Mouse (Mus musculus): ENCODE measurements around the gene Mrps6.

Gene Mrps6

GRCm38 (mm10) chr16:92120899-92121531 is 62.9 kb downstream of the Mrps6 start:
- DNase-seq (ENCODE audit: low read depth, low spot score), result peak; percentile 88

DNA sequence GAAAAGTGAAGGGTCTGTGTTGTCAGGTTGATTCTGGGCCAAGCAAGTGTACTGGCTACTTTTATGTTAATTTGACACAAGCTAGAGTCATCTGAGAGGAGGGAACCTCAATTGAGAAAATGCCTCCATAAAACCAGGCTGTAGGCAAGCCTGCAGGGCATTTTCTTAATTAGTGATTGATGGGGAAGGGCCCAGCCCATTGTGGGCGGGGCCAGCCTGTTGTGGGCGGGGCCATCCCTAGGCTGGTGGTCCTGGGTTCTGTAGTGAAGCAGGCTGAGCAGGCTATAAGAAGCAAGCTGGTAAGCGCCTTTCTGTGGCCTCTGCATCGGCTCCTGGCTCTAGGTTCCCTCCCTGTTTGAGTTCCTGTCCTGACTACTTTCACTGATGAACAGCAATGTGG is 69.2 kb downstream of the Mrps6 start:
- no peak for DNase-seq (ENCODE audit: low read depth, low spot score)

- DNase-seq (ENCODE audit: low read depth, low spot score), result no peak
Measured at GRCm38 (mm10) chr16:92127666-92128065, 69.6 kb downstream of the Mrps6 start.

DNA sequence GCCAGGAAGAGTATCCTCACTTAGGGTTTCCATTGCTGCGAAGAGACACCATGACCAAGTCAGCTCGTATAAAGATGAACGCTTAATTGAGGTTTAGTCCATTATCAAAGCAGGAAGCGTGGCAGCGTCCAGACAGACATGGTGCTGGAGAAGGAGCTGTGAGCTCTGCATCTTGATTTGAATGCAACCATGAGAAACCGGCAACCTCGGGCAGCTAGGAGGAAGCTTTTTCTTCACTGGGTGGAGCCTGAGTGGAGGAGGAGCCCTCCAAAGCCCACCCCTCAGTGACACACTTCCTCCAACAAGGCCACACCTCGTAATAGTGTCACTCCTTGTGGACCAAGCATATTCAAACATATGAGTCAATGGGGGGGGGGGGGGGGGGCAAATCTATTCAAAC is 71.8 kb downstream of the Mrps6 start:
- DNase-seq (ENCODE audit: low read depth, low spot score), result no peak

DNA sequence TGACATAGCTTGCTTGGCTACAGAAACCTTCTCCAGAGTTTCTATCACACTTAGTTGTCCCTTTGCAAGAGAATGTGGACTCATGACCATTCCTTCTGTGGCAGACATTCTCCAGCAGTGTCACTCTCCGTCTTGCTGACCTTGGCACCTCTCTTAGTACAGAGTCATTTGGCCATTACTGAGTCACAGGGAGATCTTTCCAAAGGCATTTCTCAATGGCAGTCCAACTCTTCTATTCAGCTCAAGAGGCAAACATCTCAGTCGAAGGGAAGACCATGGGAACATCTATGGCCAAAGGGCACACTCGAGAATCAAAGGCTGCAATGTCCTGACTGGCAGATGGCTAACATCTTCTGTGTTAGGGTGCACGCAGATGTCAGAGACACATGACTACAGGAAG is 74.4 kb downstream of the Mrps6 start:
- no peak for DNase-seq (ENCODE audit: low read depth, low spot score)

DNA sequence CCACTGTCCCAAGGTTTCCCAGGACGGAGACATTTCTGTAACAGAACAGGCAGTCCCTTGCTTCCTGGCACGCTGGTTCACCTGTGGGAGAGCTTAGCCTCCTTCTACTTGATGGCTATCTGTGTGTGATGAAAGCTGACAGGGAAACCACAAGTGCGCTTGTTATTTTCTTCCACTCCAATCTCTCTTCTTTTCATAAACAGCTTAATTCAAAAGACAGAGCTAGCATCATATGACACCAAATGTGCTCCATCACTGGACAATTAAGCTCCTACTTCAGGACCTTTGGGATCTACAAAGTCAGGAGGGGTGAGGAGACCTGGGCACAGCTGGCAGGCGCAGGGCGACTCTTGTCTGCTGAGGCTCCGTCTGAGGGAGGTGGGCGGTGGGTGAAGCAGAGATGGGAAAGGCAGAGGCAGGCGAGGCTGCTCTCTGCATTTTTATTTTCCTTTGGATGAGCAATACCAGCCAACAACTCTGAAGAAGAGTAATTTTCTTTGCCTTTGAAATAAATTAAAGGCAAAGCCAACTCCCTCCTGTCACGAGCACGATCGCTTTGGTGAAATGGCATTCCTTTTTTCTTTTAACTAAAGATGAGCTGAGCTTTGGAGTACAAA is 76.2 kb downstream of the Mrps6 start:
- peak; percentile 61 for DNase-seq (ENCODE audit: low read depth, low spot score)

DNA sequence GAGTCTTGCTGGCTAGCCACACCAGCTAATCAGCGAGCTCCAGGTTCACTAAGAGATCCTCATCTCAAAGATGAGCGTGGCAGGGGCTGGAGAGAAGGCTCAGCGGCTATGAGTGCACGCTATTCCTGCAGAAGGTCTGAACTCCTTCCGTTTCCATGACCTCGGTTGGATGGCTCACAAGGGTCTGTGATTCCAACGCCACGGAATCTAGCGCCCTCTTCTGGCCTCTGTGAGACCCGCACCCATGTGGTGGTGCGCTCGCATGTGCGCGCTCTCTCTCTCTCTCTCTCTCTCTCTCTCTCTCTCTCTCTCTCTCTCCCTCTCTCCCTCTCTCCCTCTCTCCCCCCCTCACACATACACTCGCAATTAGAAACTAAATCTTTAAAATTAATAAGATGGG is 78.2 kb downstream of the Mrps6 start:
- DNase-seq (ENCODE audit: low read depth, low spot score), result no peak

DNA sequence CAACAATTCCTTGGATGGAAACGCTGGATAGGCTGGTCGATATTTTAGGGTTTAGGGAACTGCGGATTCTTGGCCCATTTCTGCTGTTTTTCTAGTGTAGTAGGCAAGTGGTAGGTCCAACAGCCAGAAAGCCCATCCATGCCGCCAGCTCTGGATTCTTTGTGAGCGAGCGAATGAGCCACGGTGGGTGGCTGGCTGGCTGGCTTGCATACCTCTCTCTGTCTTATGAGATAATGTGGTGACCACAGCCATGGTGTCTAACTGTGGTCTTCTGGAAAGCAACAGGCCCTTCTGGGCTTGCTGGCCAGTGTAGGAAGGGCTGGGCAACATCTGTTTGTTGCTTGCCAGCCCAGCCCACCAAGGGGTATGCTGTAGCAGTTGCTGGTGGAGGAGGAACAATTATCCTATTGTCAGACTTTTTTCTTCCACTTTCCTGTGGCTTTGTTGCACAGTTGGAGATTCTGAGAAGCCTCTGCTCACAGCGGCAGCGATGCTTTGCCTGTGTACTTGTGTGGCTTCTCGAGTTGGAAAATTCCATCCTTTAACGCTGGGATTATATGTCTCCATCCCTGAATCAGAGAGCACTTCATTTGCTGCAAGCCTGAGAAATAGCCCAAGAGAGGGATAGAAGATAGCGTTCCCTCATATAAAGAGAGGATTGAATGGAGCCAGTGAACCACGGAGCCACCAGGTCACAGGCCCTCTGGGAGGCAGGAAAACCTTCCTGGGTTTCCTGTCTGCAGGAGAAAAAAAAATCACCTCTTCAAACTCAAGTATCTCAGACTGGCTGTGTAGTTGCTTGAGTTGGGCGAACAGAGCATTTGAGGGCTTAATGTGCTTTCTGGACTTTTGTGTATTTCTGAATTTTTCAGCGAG is 81.6 kb downstream of the Mrps6 start:
- peak; percentile 59 for DNase-seq (ENCODE audit: low read depth, low spot score)

DNA sequence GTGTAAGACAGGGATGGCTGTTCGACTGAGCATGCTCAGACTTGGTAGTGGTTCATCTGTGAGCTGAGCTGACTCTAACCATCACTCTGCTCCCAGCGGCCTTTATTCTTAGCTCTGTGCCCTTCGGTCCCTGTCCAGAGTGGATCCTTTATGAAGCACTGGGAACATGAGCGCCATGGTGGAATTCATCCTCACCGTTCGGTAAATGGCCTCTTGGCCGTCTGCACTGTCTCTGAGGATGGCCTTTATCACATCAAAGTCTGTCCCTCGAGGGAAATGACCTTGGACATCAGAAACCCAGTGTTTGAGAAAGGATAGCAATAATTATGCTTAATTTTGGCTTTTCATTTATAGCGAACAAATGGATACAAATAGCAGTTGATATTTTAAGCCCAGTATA is 82.3 kb downstream of the Mrps6 start:
- DNase-seq (ENCODE audit: low read depth, low spot score), result no peak

DNA sequence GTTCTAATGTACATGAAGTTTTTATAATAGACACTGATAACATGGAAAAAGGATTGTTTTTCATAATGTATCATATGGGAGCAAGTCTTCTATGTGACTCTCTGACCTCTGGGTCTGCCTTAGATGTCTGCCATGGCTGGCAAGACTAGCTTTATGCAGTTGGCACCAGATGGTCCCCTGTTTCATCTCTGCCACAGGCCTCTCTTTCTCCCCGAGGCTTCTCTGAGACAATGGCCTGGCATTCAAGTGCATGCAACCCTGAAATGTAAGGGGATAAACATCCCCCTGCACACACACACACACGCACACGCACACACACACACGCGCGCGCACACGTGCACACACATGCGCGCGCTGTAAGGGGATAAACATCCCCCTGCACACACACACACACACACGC is 83.0 kb downstream of the Mrps6 start:
- no peak for DNase-seq (ENCODE audit: low read depth, low spot score)

DNA sequence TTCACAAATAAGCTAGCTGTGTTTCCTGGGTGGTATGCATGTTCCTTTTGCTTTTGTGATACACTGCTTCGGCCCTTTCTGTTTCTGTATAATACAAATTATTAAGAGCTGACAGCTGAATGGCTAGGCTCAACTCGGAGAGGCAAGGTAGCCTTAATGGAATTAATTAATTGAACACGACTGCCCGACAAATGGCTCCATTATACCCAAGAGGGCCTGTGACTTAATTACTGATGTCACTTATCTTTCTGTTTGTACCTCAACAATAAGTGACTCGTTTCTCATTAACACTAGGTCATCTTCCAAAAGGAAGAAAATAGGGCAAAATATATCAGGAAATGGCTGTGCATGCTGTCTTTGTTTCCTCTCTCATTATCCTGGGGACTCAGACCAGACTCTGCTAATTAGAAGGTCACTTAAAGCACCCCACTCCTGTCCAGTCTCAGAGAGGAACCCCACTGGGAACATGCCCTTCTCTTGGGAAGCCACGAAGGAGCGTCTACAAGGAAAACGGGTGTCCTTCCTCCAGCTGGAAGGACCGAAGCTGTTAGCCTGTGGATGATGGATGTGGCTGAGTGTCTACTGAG is 84.4 kb downstream of the Mrps6 start:
- no peak for DNase-seq (ENCODE audit: low read depth, low spot score)

GRCm38 (mm10) chr16:92147631-92148366 is 89.7 kb downstream of the Mrps6 start:
- DNase-seq (ENCODE audit: low read depth, low spot score), result peak; percentile 62

- DNase-seq (ENCODE audit: low read depth, low spot score), result no peak
Measured at GRCm38 (mm10) chr16:92148367-92148728, 90.3 kb downstream of the Mrps6 start.

GRCm38 (mm10) chr16:92150975-92151374 is 92.9 kb downstream of the Mrps6 start:
- no peak for DNase-seq (ENCODE audit: low read depth, low spot score)

GRCm38 (mm10) chr16:92158021-92158455 is 100.0 kb downstream of the Mrps6 start:
- peak; percentile 81 for DNase-seq (ENCODE audit: low read depth, low spot score)

GRCm38 (mm10) chr16:92158461-92159091 is 100.5 kb downstream of the Mrps6 start:
- DNase-seq (ENCODE audit: low read depth, low spot score), result peak; percentile 97

GRCm38 (mm10) chr16:92159114-92159513 is 101.0 kb downstream of the Mrps6 start:
- DNase-seq (ENCODE audit: low read depth, low spot score), result peak; percentile 61
